Mouse (Mus musculus) adrenal gland, postnatal 36 days (tissue): ENCODE measurements around the gene Dysf. TPM values are rescaled to one million over a fixed set of nuclear protein-coding genes. Genes with fewer than 3 reads are reported as not detected.

Source experiments
- DNase-seq, 2 experiments: peaks; one replicate each; pipeline ENCODE4 v3.0.0; 2021; ENCODE audit warnings: mixed read lengths in 1 of 2
- total RNA-seq, 2 experiments: library from RNA; stranded (reverse); gene quantifications; 2 replicates each; pipeline ENCODE4 v1.2.3; 2021

Gene Dysf
- total RNA-seq, 2 experiments from 2014 or later, result 47.5 to 51.0 TPM

- no peak for DNase-seq
Observed at GRCm38 (mm10) chr6:84232063-84232760, 223.8 kb downstream of the Dysf start.

- DNase-seq, result peak; percentile 78 to 83
Observed at GRCm38 (mm10) chr6:84233783-84234182, 225.4 kb downstream of the Dysf start.

GRCm38 (mm10) chr6:84235365-84235764 lies 227.0 kb downstream of the Dysf start:
- DNase-seq, result no peak

- no peak for DNase-seq
Observed at GRCm38 (mm10) chr6:84243385-84243784, 235.0 kb downstream of the Dysf start.

GRCm38 (mm10) chr6:84246101-84246760 lies 237.8 kb downstream of the Dysf start:
- no peak for DNase-seq

- no peak for DNase-seq
Observed at GRCm38 (mm10) chr6:84246979-84247378, 238.6 kb downstream of the Dysf start.

Other genes with a start within 250 kb of the Dysf start
- not detected for gene Ankrd53, start 245.9 kb upstream of the Dysf start, total RNA-seq
- 100 to 1,000 TPM; 135 to 214 TPM for gene Tex261, start 232.8 kb upstream of the Dysf start, total RNA-seq
- gene Nagk, start 213.6 kb upstream of the Dysf start, total RNA-seq, result 10 to 100 TPM; 48.2 to 56.7 TPM
- 10 to 100 TPM; 30.7 to 31.1 TPM for gene Paip2b, start 176.8 kb upstream of the Dysf start, total RNA-seq
- gene Zfp638, start 141.5 kb upstream of the Dysf start, total RNA-seq, result 100 to 1,000 TPM in 1 of 2 experiments, 10 to 100 TPM in 1; 89.5 to 100 TPM